Mouse (Mus musculus) ovary, adult 10 weeks (tissue): Measurements from ENCODE around the gene Gata3. TPM values are rescaled to one million over a fixed set of nuclear protein-coding genes. Genes with fewer than 3 reads are reported as not detected.

Experiments
- polyA plus RNA-seq: library from polyadenylated mRNA; stranded (reverse); fragments of 350-450 nt; fragmentation: Illumina TruSeq; extraction: RNeasy Lipid Tissue Mini Kit (QIAGEN cat#74804); gene quantifications from one replicate; pipeline ENCODE4 v1.2.3, GENCODE M21; 2014

Gene Gata3
- polyA plus RNA-seq, result 1.4 TPM

GRCm38 (mm10) chr2:9889651-9890183 lies at the start of gene Gata3:
Gene Gata3, minus strand, starts transcription at chr2:9890034.

GRCm38 (mm10) chr2:9888913-9889650 lies 752 bp downstream of the Gata3 start, which contains the start of gene 9230102O04Rik:
Gene 9230102O04Rik, minus strand, starts transcription at chr2:9889540.

GRCm38 (mm10) chr2:9881051-9881591 lies 8.7 kb downstream of the Gata3 start, which contains the start of gene 4930412O13Rik:
Gene 4930412O13Rik, plus strand, starts transcription at chr2:9881252.

Other genes starting within 250 kb of the Gata3 start
- not detected for gene 4930412O13Rik, start 8.8 kb downstream of the Gata3 start, polyA plus RNA-seq
- not detected for gene 9230102O04Rik, start 494 bp downstream of the Gata3 start, polyA plus RNA-seq
- gene Taf3, start 158.6 kb upstream of the Gata3 start, polyA plus RNA-seq, result 17.8 TPM
- gene Atp5c1, start 190.5 kb upstream of the Gata3 start, polyA plus RNA-seq, result 603 TPM
- 28.5 TPM for gene Kin, start 190.6 kb upstream of the Gata3 start, polyA plus RNA-seq
- gene Itih2, start 241.4 kb upstream of the Gata3 start, polyA plus RNA-seq, result 46.4 TPM